Mouse (Mus musculus) hindbrain, postnatal 0 days (tissue): ENCODE measurements around the gene Cox7a2. TPM values are rescaled to one million over a fixed set of nuclear protein-coding genes. Genes with fewer than 3 reads are reported as not detected.
A peak's percentile ranks its signal among the peaks of the same experiment; 100 is the strongest.

Source experiments
- ATAC-seq: fragments of 200-750 bp; cut with Nextera tagmentation; 2 replicates; pipeline ENCODE4 v1.8.0; 2017; ENCODE audit warnings: mild to moderate bottlenecking, moderate TSS enrichment, moderate library complexity
- DNase-seq: peaks from one replicate; pipeline ENCODE4 v3.0.0-alpha.2; 2015; ENCODE audit warnings: low spot score
- H3K27ac ChIP-seq: fragments of 300-500 bp; sonication (generic); 2 replicates; pipeline ENCODE4 v1.5.1; 2014; ENCODE audit warnings: mild to moderate bottlenecking
- H3K27me3 ChIP-seq: fragments of 300-500 bp; sonication (generic); 2 replicates; pipeline ENCODE4 v1.6.1; 2014; ENCODE audit warnings: low read length, mixed read lengths; ENCODE audit not compliant: insufficient read depth
- H3K36me3 ChIP-seq: fragments of 300-500 bp; sonication (generic); 2 replicates; pipeline ENCODE4 v1.6.1; 2014; ENCODE audit warnings: low read length, mixed read lengths; ENCODE audit not compliant: insufficient read depth
- H3K4me1 ChIP-seq: fragments of 300-500 bp; sonication (generic); 2 replicates; pipeline ENCODE4 v1.6.1; 2014; ENCODE audit warnings: antibody characterized with exemption, low read length, mixed read lengths; ENCODE audit not compliant: insufficient read depth
- H3K4me2 ChIP-seq: fragments of 300-500 bp; sonication (generic); 2 replicates; pipeline ENCODE4 v1.6.1; 2014; ENCODE audit warnings: low read depth, mild to moderate bottlenecking, low read length, moderate library complexity, mixed read lengths
- H3K4me3 ChIP-seq: fragments of 300-500 bp; sonication (generic); 2 replicates; pipeline ENCODE4 v1.5.1; 2014; ENCODE audit warnings: low read length
- H3K9ac ChIP-seq: fragments of 300-500 bp; sonication (generic); replicated peaks from 2 replicates; pipeline ENCODE4 v1.6.1; 2014; ENCODE audit warnings: mild to moderate bottlenecking, low read length, moderate library complexity, mixed read lengths
- H3K9me3 ChIP-seq: fragments of 300-500 bp; sonication (generic); 2 replicates; pipeline ENCODE4 v1.6.1; 2016; ENCODE audit warnings: low read length, mixed read lengths
- CTCF ChIP-seq: IDR thresholded peaks from 2 replicates; pipeline ENCODE4 v1.5.1; 2016; ENCODE audit warnings: antibody characterized with exemption, control low read depth, low read depth
- WGBS: fragments of 180-500 bp; shearing (Covaris S2); extraction: QIAGEN DNeasy Blood & Tissue Kit; methylation state at CpG from one replicate; pipeline ENCODE4 v1.1.7; 2014; 5-methylcytosine and 5-hydroxymethylcytosine counted together
- polyA plus RNA-seq: library from polyadenylated mRNA; unstranded; fragments of >200 nt; fragmentation: Nextera tagmentation; extraction: Ambion mirVana; gene quantifications from 2 replicates; pipeline ENCODE4 v1.2.1, GENCODE M21; 2015
- total RNA-seq: library from RNA; depleted of rRNA; stranded (reverse); fragments of >200 nt; gene quantifications from 2 replicates; pipeline ENCODE4 v1.2.3, GENCODE M21; 2014

Gene Cox7a2
- total and polyA plus RNA-seq, 2 experiments from 2014 or later, result 422 to 1,136 TPM

DNA sequence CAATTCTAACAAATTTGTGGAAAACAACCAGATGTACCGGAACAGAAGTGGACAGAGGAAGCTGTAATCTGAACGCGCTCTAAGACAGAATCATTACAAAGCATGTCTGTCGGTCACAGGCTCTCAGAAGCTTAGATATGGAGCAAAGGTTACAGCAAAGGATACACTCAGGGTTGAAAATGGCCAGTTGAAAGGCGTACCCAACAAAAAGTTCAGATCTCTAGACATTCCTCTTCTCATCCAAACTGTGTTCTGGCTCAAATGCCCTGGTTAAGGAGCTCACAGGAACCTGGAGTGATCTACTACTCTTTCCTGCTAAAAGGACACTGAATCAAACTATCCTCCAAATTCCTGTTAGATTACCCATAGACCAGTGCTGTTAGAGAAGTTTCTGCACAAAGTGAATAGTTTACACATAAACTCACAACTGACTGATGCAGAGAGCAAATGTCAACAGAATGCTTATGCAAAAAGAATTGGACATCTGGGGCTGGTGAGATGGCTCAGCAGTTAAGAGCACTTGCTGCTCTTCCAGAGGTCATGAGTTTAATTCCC is 7.4 kb upstream of the Cox7a2 start:
- Histone ChIP-seq H3K4me2 (no peak overlapping the region), H3K9me3 (no peaks in the 10 kb centered on the region), H3K36me3 (no peaks in the 10 kb centered on the region), H3K27me3 (no peaks in the 10 kb centered on the region), H3K27ac (no peak overlapping the region), H3K9ac (no peak overlapping the region), H3K4me1 (no peaks in the 10 kb centered on the region), H3K4me3 (no peak overlapping the region)
- DNase-seq, result no peak
- no peak for TF ChIP-seq CTCF
- WGBS, result 97% methylated on average over 5 of the region's 5 CpGs
- no peak for ATAC-seq

DNA sequence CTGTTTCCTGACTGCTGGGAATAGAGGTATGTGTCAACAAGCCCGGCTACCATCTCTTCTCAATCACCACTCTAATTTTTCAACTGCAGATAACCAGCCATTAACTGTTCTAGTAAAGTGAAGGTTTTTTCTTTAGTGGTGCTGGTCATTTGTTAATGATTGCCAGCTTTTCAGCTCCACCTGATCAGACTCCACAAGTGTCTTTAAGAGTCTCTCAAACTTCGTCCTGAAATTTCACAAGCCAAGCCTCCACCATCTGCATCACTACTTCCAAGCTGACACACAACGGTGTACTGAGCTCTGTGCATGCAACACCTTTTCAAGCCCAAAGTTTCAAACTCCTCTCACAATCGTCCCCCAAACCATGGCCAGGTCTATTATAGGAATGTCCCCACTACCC is 5.7 kb upstream of the Cox7a2 start:
- ATAC-seq, result no peak
- Histone ChIP-seq H3K27me3 (no peaks in the 10 kb centered on the region), H3K4me1 (no peaks in the 10 kb centered on the region), H3K4me3 (no peak overlapping the region), H3K4me2 (no peak overlapping the region), H3K9ac (no peak overlapping the region), H3K9me3 (no peaks in the 10 kb centered on the region), H3K36me3 (no peaks in the 10 kb centered on the region), H3K27ac (no peak overlapping the region)
- TF ChIP-seq CTCF, result no peak
- WGBS, result 89% methylated on average over 4 of the region's 4 CpGs
- DNase-seq, result no peak

DNA sequence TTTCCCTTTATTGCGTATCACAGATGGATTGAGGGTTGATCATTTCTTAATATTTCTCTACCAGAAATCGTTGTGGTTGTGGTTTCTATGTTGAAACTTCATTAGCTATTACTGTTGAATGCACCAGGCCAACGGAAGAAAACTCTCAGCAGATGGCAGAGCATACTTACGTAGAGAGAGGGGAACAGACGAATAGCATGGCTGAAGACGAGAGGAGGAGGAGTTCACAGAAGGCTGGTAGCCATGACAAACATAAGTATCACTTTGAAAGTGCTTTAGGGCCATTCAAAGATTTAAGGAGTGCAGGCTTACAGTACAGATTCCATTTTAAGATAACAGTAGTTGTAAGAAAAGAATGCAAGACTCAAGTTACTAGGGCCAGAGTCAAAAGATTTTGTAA is 2.8 kb upstream of the Cox7a2 start:
- Histone ChIP-seq H3K27ac (no peak overlapping the region), H3K27me3 (no peaks in the 10 kb centered on the region), H3K4me2 (no peak overlapping the region), H3K4me3 (no peak overlapping the region), H3K9ac (no peak overlapping the region), H3K4me1 (peaks cover 4% of the 10 kb centered on the region; the same call in 1 of the 2 replicates), H3K36me3 (no peaks in the 10 kb centered on the region), H3K9me3 (no peaks in the 10 kb centered on the region)
- no peak for DNase-seq
- no peak for ATAC-seq
- WGBS, result 80% methylated on average over 6 of the region's 6 CpGs
- no peak for TF ChIP-seq CTCF

DNA sequence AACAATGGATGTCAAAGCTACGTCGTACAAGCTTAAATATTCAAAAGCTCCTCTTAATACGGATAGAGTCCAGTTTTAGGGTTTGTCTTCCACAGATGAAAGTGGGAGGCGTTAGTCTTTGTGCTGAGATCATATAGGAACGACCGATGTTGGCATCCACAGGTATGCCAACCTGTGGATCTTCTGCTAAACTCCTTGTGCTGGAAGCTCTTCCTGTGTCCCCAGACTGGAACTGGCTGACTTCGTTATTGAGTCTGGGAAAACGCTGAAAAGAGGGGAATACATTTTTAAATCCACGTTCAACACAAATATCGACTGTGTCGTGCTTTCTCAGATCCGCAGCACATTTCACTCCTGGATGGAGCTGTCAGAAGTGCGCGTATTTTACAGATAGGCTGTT is 398 bp upstream of the Cox7a2 start:
- Histone ChIP-seq H3K36me3 (0 out of 2 replicates have a peak, but pooled peaks cover 4% of the 10 kb centered on the region), H3K9me3 (no peaks in the 10 kb centered on the region), H3K27me3 (no peaks in the 10 kb centered on the region), H3K4me1 (peaks cover 4% of the 10 kb centered on the region; the same call in 1 of the 2 replicates), H3K9ac (peak overlapping the region; percentile 68), H3K4me2 (peak overlapping the region; percentile 78), H3K4me3 (peak overlapping the region; percentile 60), H3K27ac (peak overlapping the region; percentile 91)
- peak; percentile 55 for DNase-seq
- peak; percentile 49 for ATAC-seq
- no peak for TF ChIP-seq CTCF
- 5% methylated on average over 14 of the region's 14 CpGs for WGBS

DNA sequence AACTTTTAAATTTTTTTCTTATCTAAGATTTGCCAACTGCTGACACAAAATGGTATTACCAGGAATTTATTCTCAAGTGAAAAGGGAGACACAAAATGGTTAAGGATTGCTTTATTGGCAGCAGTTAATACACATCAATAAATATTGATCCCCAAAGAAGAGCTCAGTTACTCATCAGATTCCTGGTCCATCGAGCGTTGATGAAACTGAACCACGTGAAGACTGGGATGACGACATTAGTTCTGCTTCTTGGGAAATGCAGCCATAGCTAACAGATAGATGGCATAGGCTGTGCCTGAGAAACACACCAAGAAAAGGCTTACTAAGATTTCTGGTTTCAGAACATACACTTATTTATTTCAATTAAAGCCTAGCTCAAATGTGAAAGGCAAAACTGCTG is 4.4 kb downstream of the Cox7a2 start:
- DNase-seq (no peak), ATAC-seq (no peak)
- Histone ChIP-seq H3K4me3 (no peak overlapping the region), H3K9ac (no peak overlapping the region), H3K36me3 (peaks cover 13% of the 10 kb centered on the region; the same call in 1 of the 2 replicates), H3K9me3 (no peaks in the 10 kb centered on the region), H3K27ac (no peak overlapping the region), H3K4me1 (peaks cover 4% of the 10 kb centered on the region; the same call in 1 of the 2 replicates), H3K27me3 (no peaks in the 10 kb centered on the region), H3K4me2 (no peak overlapping the region)
- 88% methylated on average over 4 of the region's 4 CpGs for WGBS
- TF ChIP-seq CTCF, result no peak

DNA sequence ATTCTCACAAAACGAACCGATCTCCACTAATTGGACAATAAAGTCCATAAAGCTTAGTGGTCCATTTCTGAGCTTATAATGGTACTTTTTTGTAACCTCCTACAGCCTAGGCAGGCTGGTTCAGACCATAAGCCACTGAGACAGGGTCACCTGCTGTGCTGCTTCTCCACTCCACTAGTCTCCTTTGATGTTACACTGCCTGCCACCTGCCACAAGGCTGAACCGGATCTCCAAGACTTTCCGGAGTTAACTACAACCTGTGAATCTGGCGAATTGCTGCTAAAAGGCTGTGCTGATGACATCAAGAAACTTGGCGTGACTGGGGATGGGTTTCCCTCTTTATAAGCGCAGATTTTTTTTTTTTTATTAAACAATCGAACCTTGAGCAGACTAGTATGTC is 7.8 kb downstream of the Cox7a2 start:
- Histone ChIP-seq H3K9me3 (no peaks in the 10 kb centered on the region), H3K27ac (no peak overlapping the region), H3K4me1 (no peaks in the 10 kb centered on the region), H3K36me3 (peaks cover 13% of the 10 kb centered on the region; the same call in 1 of the 2 replicates), H3K4me2 (no peak overlapping the region), H3K27me3 (no peaks in the 10 kb centered on the region), H3K4me3 (no peak overlapping the region), H3K9ac (no peak overlapping the region)
- DNase-seq (no peak), ATAC-seq (no peak)
- 81% methylated on average over 8 of the region's 8 CpGs for WGBS
- TF ChIP-seq CTCF, result no peak

DNA sequence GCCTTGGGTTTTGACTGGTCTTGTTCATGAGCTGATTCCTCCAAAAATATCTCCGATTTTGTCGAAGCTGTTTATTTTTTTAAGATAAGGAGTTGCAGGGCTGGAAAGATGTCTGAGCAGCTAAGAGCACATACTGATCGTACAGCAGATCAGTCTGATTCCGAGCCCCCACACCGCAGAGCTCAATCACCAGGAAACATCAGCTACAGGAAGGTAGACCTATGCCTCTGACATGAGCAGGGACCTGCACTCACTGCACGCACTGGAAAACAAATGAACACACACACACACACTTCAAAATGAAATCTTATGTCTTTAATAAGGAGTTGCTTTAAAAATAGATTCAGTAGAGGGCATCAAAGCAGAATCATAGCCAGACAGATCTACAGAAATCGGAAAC is 9.0 kb downstream of the Cox7a2 start:
- 93% methylated on average over 7 of the region's 7 CpGs for WGBS
- Histone ChIP-seq H3K9ac (no peak overlapping the region), H3K27ac (no peak overlapping the region), H3K9me3 (no peaks in the 10 kb centered on the region), H3K36me3 (peaks cover 9% of the 10 kb centered on the region; the same call in 1 of the 2 replicates), H3K27me3 (no peaks in the 10 kb centered on the region), H3K4me1 (no peaks in the 10 kb centered on the region), H3K4me3 (no peak overlapping the region), H3K4me2 (no peak overlapping the region)
- no peak for ATAC-seq
- no peak for DNase-seq
- TF ChIP-seq CTCF, result no peak
